Mouse (Mus musculus): ENCODE measurements around the gene Dram1. TPM values are rescaled to one million over a fixed set of nuclear protein-coding genes. Genes with fewer than 3 reads are reported as not detected.

Dram1 gene
- polyA plus RNA-seq, 1 experiment: 13.1 TPM

DNA sequence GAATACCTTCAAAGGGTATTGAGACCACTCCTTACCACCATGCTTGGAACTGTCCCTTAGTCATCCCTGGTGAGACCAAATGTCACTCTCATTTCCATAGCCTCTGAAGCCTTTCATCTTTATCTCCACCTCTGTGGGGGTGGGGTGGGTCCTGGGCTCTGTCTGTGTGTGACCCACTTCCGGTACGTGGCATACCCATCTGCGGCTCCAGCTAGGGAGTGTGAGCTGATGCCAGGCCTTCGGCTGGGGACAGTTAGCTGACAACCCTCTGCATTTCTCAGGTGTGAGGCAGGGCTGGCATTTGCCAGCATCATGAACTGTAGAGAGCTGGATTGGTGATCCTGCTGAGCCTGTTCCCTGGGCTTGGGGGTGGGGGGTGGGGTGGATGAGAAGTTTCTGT, 10.7 kb upstream of the Dram1 start:
- Histone ChIP-seq H3K4me1 (ENCODE audit: control insufficient read depth, insufficient read depth, insufficient read length) (peaks cover 20% of the 10 kb centered on the region; the same call in 1 of the 2 replicates), H3K4me3 (ENCODE audit: extremely low read depth, insufficient read depth, insufficient read length) (no peak overlapping the region), H3K36me3 (ENCODE audit: control insufficient read depth, insufficient read depth, low read length) (no peaks in the 10 kb centered on the region), H3K27ac (ENCODE audit: insufficient read depth, low read length) (peak overlapping the region; percentile 81), H3K27me3 (ENCODE audit: control insufficient read depth, insufficient read depth, low read length) (no peaks in the 10 kb centered on the region)
- 16% methylated on average over 4 of the region's 4 CpGs for WGBS
- TF ChIP-seq POLR2A (IDR thresholded peaks at IDR 0.05; ENCODE audit: low read depth, low read length) (no peak), CTCF (IDR thresholded peaks at IDR 0.05; ENCODE audit: extremely low read depth, insufficient read depth, insufficient read length, insufficient replicate concordance) (no peak)
- DNase-seq (ENCODE audit: low read depth in 1 of 2, low spot score in 2 of 2): peak in 1 of 2 experiments; percentile 47

GRCm38 (mm10) chr10:88386251-88386650, 7.4 kb upstream of the Dram1 start:
- H3K4me3 ChIP-seq (ENCODE audit: extremely low read depth, insufficient read depth, insufficient read length): no peak overlapping the region
- DNase-seq (ENCODE audit: low read depth in 1 of 2, low spot score in 2 of 2): no peak
- peaks cover 34% of the 10 kb centered on the region for H3K4me1 ChIP-seq (ENCODE audit: control insufficient read depth, insufficient read depth, insufficient read length)
- WGBS: 76% methylated on average over 6 of the region's 6 CpGs
- TF ChIP-seq POLR2A (IDR thresholded peaks at IDR 0.05; ENCODE audit: low read depth, low read length) (no peak), CTCF (IDR thresholded peaks at IDR 0.05; ENCODE audit: extremely low read depth, insufficient read depth, insufficient read length, insufficient replicate concordance) (no peak)
- H3K27me3 ChIP-seq (ENCODE audit: control insufficient read depth, insufficient read depth, low read length): no peaks in the 10 kb centered on the region
- H3K27ac ChIP-seq (ENCODE audit: insufficient read depth, low read length): no peak overlapping the region
- H3K36me3 ChIP-seq (ENCODE audit: control insufficient read depth, insufficient read depth, low read length): no peaks in the 10 kb centered on the region

DNA sequence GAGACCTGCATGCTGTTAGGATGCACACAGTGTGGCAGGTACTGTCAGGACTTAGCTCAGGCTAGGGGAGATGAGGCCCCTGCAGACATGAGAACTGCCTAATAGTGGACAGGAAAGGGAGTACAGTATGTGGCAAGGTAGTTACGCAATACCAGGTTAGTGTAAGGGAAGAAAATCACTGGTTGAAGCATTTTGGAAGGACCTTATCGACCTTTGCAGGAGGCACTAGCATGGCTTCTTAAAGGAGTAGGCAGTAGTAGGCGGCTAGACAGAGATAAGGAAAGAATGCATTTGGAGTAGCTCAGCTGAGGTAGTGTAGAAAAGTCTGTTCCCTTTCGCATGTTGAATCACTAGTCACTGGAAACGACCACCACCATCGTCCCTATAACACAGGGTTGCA, 6.9 kb upstream of the Dram1 start:
- Histone ChIP-seq H3K4me3 (ENCODE audit: extremely low read depth, insufficient read depth, insufficient read length) (no peak overlapping the region), H3K4me1 (ENCODE audit: control insufficient read depth, insufficient read depth, insufficient read length) (peaks cover 37% of the 10 kb centered on the region), H3K27me3 (ENCODE audit: control insufficient read depth, insufficient read depth, low read length) (no peaks in the 10 kb centered on the region), H3K27ac (ENCODE audit: insufficient read depth, low read length) (no peak overlapping the region), H3K36me3 (ENCODE audit: control insufficient read depth, insufficient read depth, low read length) (no peaks in the 10 kb centered on the region)
- 68% methylated on average over 6 of the region's 6 CpGs for whole genome bisulfite sequencing
- no peak for DNase-seq (ENCODE audit: low read depth in 1 of 2, low spot score in 2 of 2)
- TF ChIP-seq CTCF (IDR thresholded peaks at IDR 0.05; ENCODE audit: extremely low read depth, insufficient read depth, insufficient read length, insufficient replicate concordance) (no peak), POLR2A (IDR thresholded peaks at IDR 0.05; ENCODE audit: low read depth, low read length) (no peak)

DNA sequence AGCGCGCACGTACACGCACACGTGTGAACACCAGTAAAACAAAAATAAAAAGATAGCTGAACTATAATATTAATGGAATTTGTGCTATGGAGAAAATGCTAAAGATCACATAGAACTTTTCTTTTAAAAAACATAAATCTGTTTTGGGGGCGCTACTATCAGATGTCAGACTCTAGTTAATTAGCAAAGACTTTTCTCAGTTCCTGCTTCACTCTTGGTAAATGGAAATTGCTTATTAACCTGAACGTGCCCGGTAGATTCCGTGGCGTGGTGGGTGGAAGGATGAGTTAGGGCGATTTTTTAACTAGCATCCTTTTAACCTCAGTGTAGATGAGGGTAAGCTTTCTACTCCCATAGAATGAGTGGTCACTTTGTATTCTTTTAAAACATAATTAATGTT, 6.4 kb upstream of the Dram1 start:
- H3K4me3 ChIP-seq (ENCODE audit: extremely low read depth, insufficient read depth, insufficient read length): no peak overlapping the region
- H3K27ac ChIP-seq (ENCODE audit: insufficient read depth, low read length): no peak overlapping the region
- H3K4me1 ChIP-seq (ENCODE audit: control insufficient read depth, insufficient read depth, insufficient read length): peaks cover 37% of the 10 kb centered on the region
- H3K36me3 ChIP-seq (ENCODE audit: control insufficient read depth, insufficient read depth, low read length): no peaks in the 10 kb centered on the region
- DNase-seq (ENCODE audit: low read depth in 1 of 2, low spot score in 2 of 2): no peak
- TF ChIP-seq CTCF (IDR thresholded peaks at IDR 0.05; ENCODE audit: extremely low read depth, insufficient read depth, insufficient read length, insufficient replicate concordance): no peak
- 72% methylated on average over 11 of the region's 11 CpGs for WGBS
- H3K27me3 ChIP-seq (ENCODE audit: control insufficient read depth, insufficient read depth, low read length): no peaks in the 10 kb centered on the region

GRCm38 (mm10) chr10:88384081-88384480, 5.2 kb upstream of the Dram1 start:
- no peaks in the 10 kb centered on the region for H3K27me3 ChIP-seq (ENCODE audit: control insufficient read depth, insufficient read depth, low read length)
- no peak for TF ChIP-seq CTCF (IDR thresholded peaks at IDR 0.05; ENCODE audit: extremely low read depth, insufficient read depth, insufficient read length, insufficient replicate concordance)
- TF ChIP-seq POLR2A (IDR thresholded peaks at IDR 0.05; ENCODE audit: low read depth, low read length): no peak
- H3K36me3 ChIP-seq (ENCODE audit: control insufficient read depth, insufficient read depth, low read length): no peaks in the 10 kb centered on the region
- H3K4me1 ChIP-seq (ENCODE audit: control insufficient read depth, insufficient read depth, insufficient read length): peaks cover 28% of the 10 kb centered on the region
- WGBS: 20% methylated on average over 5 of the region's 5 CpGs
- no peak overlapping the region for H3K4me3 ChIP-seq (ENCODE audit: extremely low read depth, insufficient read depth, insufficient read length)
- no peak for DNase-seq (ENCODE audit: low read depth in 1 of 2, low spot score in 2 of 2)
- no peak overlapping the region for H3K27ac ChIP-seq (ENCODE audit: insufficient read depth, low read length)

DNA sequence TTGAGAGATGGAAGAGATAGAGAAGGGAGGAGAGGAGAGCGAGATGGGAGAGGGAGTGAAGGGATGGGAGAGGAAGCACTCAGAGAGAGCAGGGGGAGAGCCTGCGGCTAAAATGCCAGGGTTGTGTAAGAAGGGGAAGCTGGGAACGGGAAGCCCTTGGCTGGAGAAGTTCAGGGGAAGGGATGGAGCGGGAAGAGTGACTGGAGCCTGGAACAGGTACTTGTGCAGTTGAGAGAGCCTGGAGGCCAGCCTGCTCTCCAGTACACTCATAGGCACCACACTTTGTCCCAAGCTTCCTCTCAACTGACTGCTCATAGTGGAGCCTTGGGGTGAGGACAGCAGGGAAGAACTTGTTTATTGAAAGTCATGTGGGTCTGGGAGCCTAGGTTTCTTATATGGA, 4.6 kb upstream of the Dram1 start:
- no peak for TF ChIP-seq CTCF (IDR thresholded peaks at IDR 0.05; ENCODE audit: extremely low read depth, insufficient read depth, insufficient read length, insufficient replicate concordance)
- TF ChIP-seq POLR2A (IDR thresholded peaks at IDR 0.05; ENCODE audit: low read depth, low read length): no peak
- no peaks in the 10 kb centered on the region for H3K36me3 ChIP-seq (ENCODE audit: control insufficient read depth, insufficient read depth, low read length)
- no peak overlapping the region for H3K27ac ChIP-seq (ENCODE audit: insufficient read depth, low read length)
- WGBS: 62% methylated on average over 4 of the region's 4 CpGs
- no peak overlapping the region for H3K4me3 ChIP-seq (ENCODE audit: extremely low read depth, insufficient read depth, insufficient read length)
- peaks cover 22% of the 10 kb centered on the region for H3K4me1 ChIP-seq (ENCODE audit: control insufficient read depth, insufficient read depth, insufficient read length)
- DNase-seq (ENCODE audit: low read depth in 1 of 2, low spot score in 2 of 2): no peak
- H3K27me3 ChIP-seq (ENCODE audit: control insufficient read depth, insufficient read depth, low read length): no peaks in the 10 kb centered on the region

DNA sequence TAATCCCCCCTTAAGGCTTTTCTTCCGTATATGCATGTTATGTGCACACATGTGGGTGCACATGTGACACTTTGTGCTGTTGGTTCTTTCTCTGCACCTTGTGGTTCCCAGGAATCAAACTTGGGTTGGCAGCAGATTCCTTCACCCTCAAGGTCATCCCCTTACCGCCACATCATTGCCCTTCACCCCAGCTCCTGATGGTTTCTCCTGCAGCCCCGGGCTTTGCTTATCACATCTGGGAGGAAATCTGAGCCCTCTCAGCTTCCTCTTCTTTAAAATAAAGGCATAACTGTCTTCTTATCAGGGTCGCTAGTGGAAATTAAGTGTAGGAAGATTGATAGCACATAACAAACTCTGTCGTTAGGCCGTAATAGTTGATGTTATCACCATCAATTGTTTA, 3.1 kb upstream of the Dram1 start:
- Histone ChIP-seq H3K4me1 (ENCODE audit: control insufficient read depth, insufficient read depth, insufficient read length) (peaks cover 22% of the 10 kb centered on the region), H3K4me3 (ENCODE audit: extremely low read depth, insufficient read depth, insufficient read length) (no peak overlapping the region), H3K36me3 (ENCODE audit: control insufficient read depth, insufficient read depth, low read length) (no peaks in the 10 kb centered on the region), H3K27ac (ENCODE audit: insufficient read depth, low read length) (no peak overlapping the region), H3K27me3 (ENCODE audit: control insufficient read depth, insufficient read depth, low read length) (no peaks in the 10 kb centered on the region)
- no peak for DNase-seq (ENCODE audit: low read depth in 1 of 2, low spot score in 2 of 2)
- WGBS: 28% methylated on average over 6 of the region's 6 CpGs
- TF ChIP-seq POLR2A (IDR thresholded peaks at IDR 0.05; ENCODE audit: low read depth, low read length): no peak
- no peak for TF ChIP-seq CTCF (IDR thresholded peaks at IDR 0.05; ENCODE audit: extremely low read depth, insufficient read depth, insufficient read length, insufficient replicate concordance)
